Mouse (Mus musculus): Measurements from ENCODE around the gene Capn12. TPM values are rescaled to one million over a fixed set of nuclear protein-coding genes. Genes with fewer than 3 reads are reported as not detected.

The Capn12 gene
- total RNA-seq, 2 experiments from 2014 or later: 0.26 to 0.69 TPM

GRCm38 (mm10) chr7:28941542-28941941 is 60.3 kb downstream of the Capn12 start:
- DNase-seq (ENCODE audit: extremely low spot score in 1 of 2, low spot score in 1 of 2): no peak

Other genes with a start within 250 kb of the Capn12 start
- gene Fbxo27, start 188.6 kb upstream of the Capn12 start, total RNA-seq (2021): 10 to 100 TPM; 17.9 to 21.6 TPM
- 1 to 10 TPM; 1.1 to 2.2 TPM for gene Fbxo17, start 164.6 kb upstream of the Capn12 start, total RNA-seq (2021)
- 10 to 100 TPM; 62.4 to 70.0 TPM for gene Mrps12, start 139.6 kb upstream of the Capn12 start, total RNA-seq (2021)
- gene Sars2, start 139.4 kb upstream of the Capn12 start, total RNA-seq (2021): 10 to 100 TPM; 12.4 to 15.6 TPM
- under 1 TPM; 0.42 to 0.47 TPM for gene Ccer2, start 125.2 kb upstream of the Capn12 start, total RNA-seq (2021)
- gene Sirt2, start 114.7 kb upstream of the Capn12 start, total RNA-seq (2021): 100 to 1,000 TPM; 218 to 227 TPM
- 10 to 100 TPM; 32.1 to 33.5 TPM for gene Nfkbib, start 113.9 kb upstream of the Capn12 start, total RNA-seq (2021)
- gene Rinl, start 92.5 kb upstream of the Capn12 start, total RNA-seq (2021): 1 to 10 TPM; 2.6 to 3.0 TPM
- gene Hnrnpl, start 72.9 kb upstream of the Capn12 start, total RNA-seq (2021): 100 to 1,000 TPM; 380 to 402 TPM
- 10 to 100 TPM; 59.7 to 66.7 TPM for gene Ech1, start 56.2 kb upstream of the Capn12 start, total RNA-seq (2021)
- gene Lgals4, start 47.6 kb upstream of the Capn12 start, total RNA-seq (2021): 1 to 10 TPM; 1.3 to 4.0 TPM
- gene Lgals7, start 17.6 kb upstream of the Capn12 start, total RNA-seq (2021): not detected
- gene Actn4, start 80.9 kb downstream of the Capn12 start, total RNA-seq (2021): 100 to 1,000 TPM; 124 to 129 TPM
- 100 to 1,000 TPM; 179 to 185 TPM for gene Eif3k, start 100.4 kb downstream of the Capn12 start, total RNA-seq (2021)
- gene Map4k1, start 100.6 kb downstream of the Capn12 start, total RNA-seq (2021): 1 to 10 TPM; 2.1 to 2.4 TPM
- gene Ryr1, start 243.8 kb downstream of the Capn12 start, total RNA-seq (2021): 10 to 100 TPM; 12.0 to 15.1 TPM

Data from layer of hippocampus, postnatal 25 days (tissue).